Mouse (Mus musculus) small intestine, adult 2 months (tissue): ENCODE measurements around the gene Klhdc4. TPM values are rescaled to one million over a fixed set of nuclear protein-coding genes. Genes with fewer than 3 reads are reported as not detected.

Experiments used
- H3K27ac ChIP-seq: fragments of 200-500 bp; 2 replicates; pipeline ENCODE4 v1.5.1; 2012; ENCODE audit warnings: low read depth, low read length, control low read depth, inconsistent platforms; ENCODE audit not compliant: insufficient read depth
- H3K27me3 ChIP-seq: fragments of 200-500 bp; 2 replicates; pipeline ENCODE4 v1.6.1; 2012; ENCODE audit warnings: mild to moderate bottlenecking, moderate library complexity, low read length, inconsistent platforms; ENCODE audit not compliant: control insufficient read depth, insufficient read depth
- H3K36me3 ChIP-seq: fragments of 200-500 bp; 2 replicates; pipeline ENCODE4 v1.6.1; 2012; ENCODE audit warnings: mild to moderate bottlenecking, low read length, control low read depth, inconsistent platforms; ENCODE audit not compliant: control insufficient read depth, insufficient read depth
- H3K4me1 ChIP-seq: fragments of 200-500 bp; 2 replicates; pipeline ENCODE4 v1.6.1; 2012; ENCODE audit warnings: low read length, inconsistent platforms, mixed read lengths; ENCODE audit not compliant: control insufficient read depth, insufficient read depth, insufficient read length
- H3K4me3 ChIP-seq: fragments of 200-500 bp; 2 replicates; pipeline ENCODE4 v1.5.1; 2012; ENCODE audit warnings: low read depth, mild to moderate bottlenecking, control low read depth, inconsistent platforms, low read length, moderate library complexity
- CTCF ChIP-seq: fragments of 200-500 bp; IDR thresholded peaks from 2 replicates; pipeline ENCODE4 v1.5.1; 2012; ENCODE audit warnings: low read depth, mild to moderate bottlenecking, control low read depth, inconsistent platforms, low read length, moderate library complexity, mixed read lengths; ENCODE audit not compliant: insufficient replicate concordance, insufficient read length; ENCODE audit errors: extremely low read depth
- POLR2A ChIP-seq: fragments of 200-500 bp; IDR thresholded peaks from 2 replicates; pipeline ENCODE4 v1.6.1; 2012; ENCODE audit warnings: low read depth, mild to moderate bottlenecking, control low read depth, inconsistent platforms, low read length, moderate library complexity
- WGBS: fragments of 180-500 bp; shearing (Covaris S2); methylation state at CpG from one replicate; pipeline ENCODE4 v1.1.7; 2018; 5-methylcytosine and 5-hydroxymethylcytosine counted together
- polyA plus RNA-seq: library from polyadenylated mRNA; depleted of rRNA; stranded (reverse); fragments of >200 nt; gene quantifications from 2 replicates; pipeline ENCODE4 v1.2.3, GENCODE M21; 2012

Gene Klhdc4
- polyA plus RNA-seq, 1 experiment: 10.8 TPM

DNA sequence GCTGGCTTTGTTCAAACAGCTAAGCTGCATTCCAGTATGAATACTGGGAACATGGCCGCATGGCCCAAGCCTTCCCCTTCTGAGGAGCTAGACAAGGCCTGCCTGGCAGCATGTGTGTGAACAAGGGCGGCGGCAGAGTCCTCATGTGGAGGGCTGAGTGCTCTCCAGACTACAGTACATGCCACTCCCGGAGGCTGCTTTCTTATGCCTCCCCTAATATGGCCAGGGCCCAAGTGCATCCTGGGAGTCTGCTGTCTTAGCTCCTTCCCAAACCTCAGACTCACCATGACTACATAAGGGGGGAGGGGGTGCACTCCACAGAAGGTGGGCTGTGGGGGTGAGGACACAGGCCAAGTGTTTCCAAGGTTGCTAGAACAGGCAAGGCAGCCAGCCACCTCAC, 36.7 kb downstream of the Klhdc4 start:
- WGBS: 59% methylated on average over 4 of the region's 4 CpGs
- Histone ChIP-seq H3K4me1 (0 out of 2 replicates have a peak, but pooled peaks cover 2% of the 10 kb centered on the region), H3K4me3 (no peak overlapping the region), H3K27me3 (no peaks in the 10 kb centered on the region), H3K36me3 (peaks cover 5% of the 10 kb centered on the region), H3K27ac (no peak overlapping the region)
- TF ChIP-seq POLR2A (no peak), CTCF (no peak)

GRCm38 (mm10) chr8:121792159-121792558, 37.2 kb downstream of the Klhdc4 start:
- no peaks in the 10 kb centered on the region for H3K27me3 ChIP-seq
- H3K27ac ChIP-seq: 0 out of 2 replicates have a peak overlapping the region, but pooled peaks have one; percentile 34
- no peak for TF ChIP-seq POLR2A
- no peak for TF ChIP-seq CTCF
- 70% methylated on average over 7 of the region's 7 CpGs for WGBS
- H3K4me1 ChIP-seq: 0 out of 2 replicates have a peak, but pooled peaks cover 2% of the 10 kb centered on the region
- H3K36me3 ChIP-seq: peaks cover 5% of the 10 kb centered on the region
- H3K4me3 ChIP-seq: no peak overlapping the region

- H3K4me1 ChIP-seq: 0 out of 2 replicates have a peak, but pooled peaks cover 2% of the 10 kb centered on the region
- H3K27ac ChIP-seq: no peak overlapping the region
- 70% methylated on average over 8 of the region's 8 CpGs for WGBS
- H3K27me3 ChIP-seq: no peaks in the 10 kb centered on the region
- no peak for TF ChIP-seq POLR2A
- TF ChIP-seq CTCF: no peak
- no peaks in the 10 kb centered on the region for H3K36me3 ChIP-seq
- H3K4me3 ChIP-seq: no peak overlapping the region
Measured at GRCm38 (mm10) chr8:121788786-121789185, 40.6 kb downstream of the Klhdc4 start.

DNA sequence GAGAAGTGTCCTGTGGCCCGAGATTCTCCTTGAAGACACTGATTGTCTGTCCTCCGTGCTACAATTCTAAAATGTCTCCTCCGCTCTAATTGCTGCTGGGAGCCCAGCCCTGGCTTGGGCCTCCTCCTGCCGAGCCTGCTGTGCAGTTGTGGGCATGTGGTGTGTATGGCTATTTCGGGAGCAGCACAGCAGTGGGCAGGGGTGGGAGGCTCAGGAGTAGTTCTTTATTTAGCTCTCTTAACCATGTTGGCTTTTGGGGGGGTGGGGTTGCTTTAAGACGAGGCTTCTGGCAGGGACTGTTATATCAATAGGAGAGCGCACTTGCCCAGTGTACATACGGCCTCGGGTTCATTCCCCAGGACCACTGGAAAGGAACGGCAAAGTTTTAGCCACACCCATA, 42.8 kb downstream of the Klhdc4 start:
- WGBS: 34% methylated on average over 10 of the region's 10 CpGs
- Histone ChIP-seq H3K36me3 (no peaks in the 10 kb centered on the region), H3K27me3 (no peaks in the 10 kb centered on the region), H3K27ac (no peak overlapping the region), H3K4me3 (no peak overlapping the region), H3K4me1 (no peaks in the 10 kb centered on the region)
- TF ChIP-seq CTCF (no peak), POLR2A (no peak)

DNA sequence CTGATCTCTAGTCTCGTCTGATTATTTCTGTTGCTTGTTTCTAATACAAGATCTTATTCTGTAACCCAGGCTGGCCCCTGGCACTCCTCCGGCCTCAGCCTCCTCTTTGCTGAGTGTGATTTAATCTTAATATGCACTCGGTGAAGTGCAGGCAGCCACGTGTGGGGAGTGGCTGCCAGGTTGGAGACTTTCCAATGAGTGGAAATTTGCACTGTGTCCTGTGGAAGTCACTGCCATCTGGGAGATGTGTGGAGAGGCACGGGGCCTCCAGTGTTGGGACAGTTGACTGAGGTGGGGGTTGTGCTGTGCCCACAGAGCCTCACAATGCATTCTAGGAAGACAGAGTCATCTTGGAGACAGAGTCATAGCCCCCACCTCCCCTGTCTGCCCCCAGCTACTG, 46.9 kb downstream of the Klhdc4 start:
- no peaks in the 10 kb centered on the region for H3K36me3 ChIP-seq
- no peak for TF ChIP-seq CTCF
- TF ChIP-seq POLR2A: no peak
- no peaks in the 10 kb centered on the region for H3K4me1 ChIP-seq
- H3K27ac ChIP-seq: no peak overlapping the region
- no peaks in the 10 kb centered on the region for H3K27me3 ChIP-seq
- H3K4me3 ChIP-seq: no peak overlapping the region
- WGBS: 43% methylated on average over 5 of the region's 5 CpGs

DNA sequence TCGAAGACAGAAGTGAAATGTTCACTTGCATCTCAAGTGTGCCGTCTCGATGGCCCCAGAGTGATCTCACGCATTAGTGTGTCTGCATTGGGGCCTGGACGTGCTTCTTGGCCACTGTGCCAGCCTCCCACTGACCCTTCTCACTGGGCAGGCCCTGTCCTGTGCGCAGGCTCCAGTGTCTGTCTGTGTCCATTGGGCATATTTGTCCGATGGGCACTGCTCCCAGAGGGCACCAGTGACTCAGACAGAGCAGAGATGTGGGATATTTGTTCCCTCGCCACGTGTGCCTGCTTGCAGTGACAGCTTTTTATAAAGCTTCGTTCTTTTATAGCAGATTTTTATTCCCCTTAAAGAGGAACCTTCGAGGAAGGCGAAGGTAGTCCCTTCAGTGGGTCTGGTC, 55.5 kb downstream of the Klhdc4 start:
- WGBS: 81% methylated on average over 12 of the region's 12 CpGs
- no peak for TF ChIP-seq CTCF
- TF ChIP-seq POLR2A: no peak
- no peak overlapping the region for H3K27ac ChIP-seq
- no peaks in the 10 kb centered on the region for H3K4me1 ChIP-seq
- no peak overlapping the region for H3K4me3 ChIP-seq
- H3K27me3 ChIP-seq: no peaks in the 10 kb centered on the region
- no peaks in the 10 kb centered on the region for H3K36me3 ChIP-seq

DNA sequence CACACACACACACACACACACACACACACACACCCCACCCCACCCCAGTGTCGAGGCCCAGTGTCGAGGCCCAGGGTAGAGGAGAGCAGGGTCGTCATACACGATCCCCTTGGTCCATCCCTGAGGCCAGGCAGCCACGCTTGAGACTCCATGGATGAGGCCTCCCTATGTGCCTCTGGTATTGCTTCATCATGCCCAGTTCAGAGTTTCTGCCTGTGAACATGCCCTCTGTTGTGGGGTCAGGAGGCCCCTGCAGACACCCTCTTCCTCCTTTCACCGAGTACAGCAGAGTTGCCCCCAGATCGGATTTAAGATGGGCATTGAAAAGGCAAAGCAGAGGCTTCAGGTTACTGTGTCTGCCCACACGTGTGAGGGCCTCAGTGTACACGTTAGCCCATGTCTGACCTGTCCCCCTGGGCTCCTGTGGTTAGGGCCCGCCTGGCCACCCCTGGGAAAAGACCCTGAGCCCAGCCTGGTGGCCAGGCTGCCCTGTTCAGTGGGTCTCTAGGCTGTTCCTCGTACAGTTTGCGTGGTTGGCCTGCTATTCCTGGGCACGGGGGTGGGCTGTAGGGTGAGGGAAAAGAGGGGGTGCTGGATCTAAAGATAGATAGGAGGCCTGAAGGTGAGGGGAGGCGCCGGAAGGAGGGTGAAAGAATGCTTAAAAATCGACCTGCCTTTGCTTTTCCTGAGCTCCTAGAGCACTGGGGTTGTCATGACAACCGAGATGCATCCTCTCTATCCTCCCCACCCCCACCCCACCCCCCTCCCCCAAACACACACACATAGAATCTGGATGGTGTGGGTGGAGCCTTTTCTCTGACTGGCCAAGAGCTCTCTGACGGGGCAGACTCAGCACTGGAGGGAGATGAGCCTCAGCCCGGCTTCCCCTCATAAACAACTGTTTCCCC, 58.3 kb downstream of the Klhdc4 start:
- WGBS: 28% methylated on average over 19 of the region's 19 CpGs
- H3K36me3 ChIP-seq: no peaks in the 10 kb centered on the region
- TF ChIP-seq CTCF (no peak), POLR2A (no peak)
- H3K27me3 ChIP-seq: no peaks in the 10 kb centered on the region
- no peak overlapping the region for H3K27ac ChIP-seq
- no peak overlapping the region for H3K4me3 ChIP-seq
- no peaks in the 10 kb centered on the region for H3K4me1 ChIP-seq
